Mouse (Mus musculus) liver, embryonic 14.5 days (tissue): ENCODE results near the gene Zscan18. TPM values are rescaled to one million over a fixed set of nuclear protein-coding genes. Genes with fewer than 3 reads are reported as not detected.

ENCODE experiments used
- ATAC-seq: fragments of 200-750 bp; cut with Nextera tagmentation; 2 replicates; pipeline ENCODE4 v1.8.0; 2017; ENCODE audit warnings: moderate number of reproducible peaks, mild to moderate bottlenecking, moderate library complexity; ENCODE audit not compliant: insufficient read depth
- DNase-seq, 3 experiments: peaks; one replicate each; pipeline ENCODE4 v3.0.0-alpha.2; 2012 to 2013; ENCODE audit warnings: low read depth in 3 of 3, low spot score in 3 of 3
- H3K27ac ChIP-seq: fragments of 300-500 bp; sonication (generic); 2 replicates; pipeline ENCODE4 v1.5.1; 2014; ENCODE audit warnings: moderate library complexity, mild to moderate bottlenecking, control low read depth, inconsistent platforms
- H3K27me3 ChIP-seq: fragments of 300-500 bp; sonication (generic); 2 replicates; pipeline ENCODE4 v1.6.1; 2014; ENCODE audit warnings: mild to moderate bottlenecking, low read length, moderate library complexity; ENCODE audit not compliant: control insufficient read depth, insufficient read depth
- H3K36me3 ChIP-seq: fragments of 300-500 bp; sonication (generic); replicated peaks from 2 replicates; pipeline ENCODE4 v1.6.1; 2014; ENCODE audit warnings: low read depth; ENCODE audit not compliant: control insufficient read depth, insufficient read depth
- H3K4me1 ChIP-seq, 2 experiments: fragments of 200-500 bp in 1 of 2; fragments of 300-500 bp in 1 of 2; sonication (generic) in 1 of 2; replicated peaks; 2 replicates each; pipeline ENCODE4 v1.6.1; 2012 to 2014; ENCODE audit warnings: antibody characterized with exemption in 1 of 2, inconsistent platforms in 1 of 2, low read length in 1 of 2; ENCODE audit not compliant: control insufficient read depth in 2 of 2, insufficient read depth in 2 of 2
- H3K4me2 ChIP-seq: fragments of 300-500 bp; sonication (generic); 2 replicates; pipeline ENCODE4 v1.6.1; 2014; ENCODE audit warnings: low read depth, mild to moderate bottlenecking, control low read depth, moderate library complexity
- H3K4me3 ChIP-seq, 2 experiments: fragments of 200-500 bp in 1 of 2; fragments of 300-500 bp in 1 of 2; sonication (generic) in 1 of 2; 2 replicates each; pipeline ENCODE4 v1.5.1; 2012 to 2014; ENCODE audit warnings: low read depth in 2 of 2, low read length in 2 of 2, mild to moderate bottlenecking in 2 of 2, control low read depth in 1 of 2, inconsistent platforms in 1 of 2, moderate library complexity in 1 of 2; ENCODE audit not compliant: insufficient read depth in 1 of 2
- H3K9ac ChIP-seq: fragments of 300-500 bp; sonication (generic); replicated peaks from 2 replicates; pipeline ENCODE4 v1.6.1; 2014; ENCODE audit warnings: mild to moderate bottlenecking, control low read depth, moderate library complexity
- H3K9me3 ChIP-seq: fragments of 300-500 bp; sonication (generic); 2 replicates; pipeline ENCODE4 v1.6.1; 2016; ENCODE audit warnings: low read length, mixed read lengths; ENCODE audit not compliant: control insufficient read depth
- CTCF ChIP-seq: IDR thresholded peaks from 2 replicates; pipeline ENCODE4 v1.5.1; 2016; ENCODE audit warnings: antibody characterized with exemption, low read depth, control low read depth
- EP300 ChIP-seq: IDR thresholded peaks from 2 replicates; pipeline ENCODE4 v1.6.1; 2016; ENCODE audit warnings: antibody characterized with exemption, low read depth
- WGBS: fragments of 180-500 bp; shearing (Covaris S2); extraction: QIAGEN DNeasy Blood & Tissue Kit; methylation state at CpG from one replicate; pipeline ENCODE4 v1.1.7; 2014; ENCODE audit not compliant: insufficient replicate concordance; 5-methylcytosine and 5-hydroxymethylcytosine counted together
- polyA plus RNA-seq, 2 experiments: library from polyadenylated mRNA; depleted of rRNA in 1 of 2; stranded (reverse) in 1 of 2; unstranded in 1 of 2; fragments of >200 nt; fragmentation: Nextera tagmentation in 1 of 2; extraction: Ambion mirVana in 1 of 2; gene quantifications; 2 replicates each; pipeline versions ENCODE4 v1.2.1 to v1.2.3; 2012 to 2014

Gene Zscan18
- polyA plus RNA-seq, 2 experiments = 0.37 to 0.39 TPM

DNA sequence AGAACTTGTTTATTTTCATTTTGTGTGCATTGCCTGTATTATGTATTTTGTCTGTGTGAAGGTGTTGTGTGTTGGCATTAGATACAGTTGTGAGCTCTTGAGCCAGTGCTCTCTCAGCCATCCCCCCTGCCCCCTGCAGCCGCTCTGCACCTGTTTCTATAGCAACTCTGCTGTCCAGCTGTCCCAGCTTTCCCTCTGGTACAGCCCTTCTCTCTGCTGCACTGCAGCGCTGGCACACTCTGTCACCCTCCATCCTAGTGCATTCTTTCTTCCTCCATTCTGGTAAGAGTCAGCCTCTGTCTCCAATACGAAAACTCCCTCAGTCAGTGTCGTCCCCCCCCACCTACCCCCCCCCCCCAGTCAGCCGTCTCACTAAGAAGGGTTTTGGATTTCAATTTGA, 15.4 kb downstream of the Zscan18 start:
- 35% methylated on average over 5 of the region's 5 CpGs for WGBS
- Histone ChIP-seq H3K4me2 (no peak overlapping the region), H3K9me3 (no peaks in the 10 kb centered on the region), H3K9ac (no peak overlapping the region), H3K4me1 (no peaks in the 10 kb centered on the region), H3K4me3 (no peak overlapping the region), H3K27me3 (no peaks in the 10 kb centered on the region), H3K27ac (no peak overlapping the region), H3K36me3 (no peaks in the 10 kb centered on the region)
- TF ChIP-seq CTCF (no peak), EP300 (no peak)
- no peak for ATAC-seq
- DNase-seq = no peak

- Histone ChIP-seq H3K27ac (no peak overlapping the region), H3K27me3 (no peaks in the 10 kb centered on the region), H3K4me3 (no peak overlapping the region), H3K4me1 (no peaks in the 10 kb centered on the region), H3K9ac (no peak overlapping the region), H3K9me3 (no peaks in the 10 kb centered on the region), H3K36me3 (no peaks in the 10 kb centered on the region), H3K4me2 (no peak overlapping the region)
- DNase-seq (no peak), ATAC-seq (no peak)
- 59% methylated on average over 6 of the region's 6 CpGs for WGBS
- no peak for TF ChIP-seq CTCF
- no peak for TF ChIP-seq EP300
Observed at GRCm38 (mm10) chr7:12787333-12787732, 16.1 kb downstream of the Zscan18 start.

DNA sequence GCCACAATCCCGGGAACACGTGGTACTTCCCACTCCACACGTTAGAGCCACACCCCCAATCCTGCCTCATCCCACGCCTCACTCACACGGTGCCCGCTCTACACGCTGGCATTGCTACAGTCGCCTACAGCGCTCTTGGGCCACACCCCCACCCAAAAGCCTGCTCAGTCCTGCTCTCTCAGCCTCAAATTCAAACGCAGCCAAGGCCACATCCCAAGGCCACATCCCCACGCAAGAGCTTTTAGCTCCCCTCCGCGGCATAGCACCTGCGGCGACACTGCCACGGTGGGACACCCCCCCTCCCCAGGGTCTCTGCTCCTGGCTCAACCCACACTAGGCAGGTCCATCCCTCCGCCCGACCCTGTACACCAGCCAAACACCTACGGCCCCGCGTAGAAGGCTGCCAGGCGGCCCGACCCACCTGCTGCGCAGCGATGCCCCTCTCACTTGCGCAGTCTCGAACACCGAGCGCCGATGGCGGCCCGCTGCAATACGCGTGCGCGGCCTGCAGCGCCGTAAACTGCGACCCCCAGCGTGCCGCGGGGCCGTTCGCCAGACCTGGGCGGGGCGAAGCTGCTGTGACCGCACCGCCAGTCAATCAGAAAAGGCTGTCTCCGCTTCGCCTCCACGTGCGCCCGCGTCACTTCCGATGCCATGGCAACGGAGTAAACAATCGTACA, 23.1 kb downstream of the Zscan18 start:
- no peaks in the 10 kb centered on the region for H3K9me3 ChIP-seq
- H3K4me1 ChIP-seq = 0 out of 4 replicates have a peak, but pooled peaks cover 0 to 4% of the 10 kb centered on the region in 2 experiments
- no peaks in the 10 kb centered on the region for H3K36me3 ChIP-seq
- H3K9ac ChIP-seq = peak overlapping the region; percentile 10
- ATAC-seq = peak; percentile 79
- H3K4me3 ChIP-seq = peak overlapping the region; percentile 41 to 45
- TF ChIP-seq EP300 = no peak
- TF ChIP-seq CTCF = no peak
- WGBS = 1% methylated on average over 57 of the region's 57 CpGs
- no peaks in the 10 kb centered on the region for H3K27me3 ChIP-seq
- no peak overlapping the region for H3K27ac ChIP-seq
- peak overlapping the region; percentile 64 for H3K4me2 ChIP-seq
- DNase-seq = peak in 2 of 3 experiments; percentile 33 to 45

GRCm38 (mm10) chr7:12779782-12780150, 23.7 kb downstream of the Zscan18 start:
- ATAC-seq (no peak), DNase-seq (no peak)
- WGBS = 22% methylated on average over 10 of the region's 10 CpGs
- no peak for TF ChIP-seq CTCF
- TF ChIP-seq EP300 = no peak
- peak overlapping the region; percentile 41 to 45; a peak in 2 of 4 replicates for H3K4me3 ChIP-seq
- no peak overlapping the region for H3K27ac ChIP-seq
- H3K36me3 ChIP-seq = no peaks in the 10 kb centered on the region
- H3K27me3 ChIP-seq = no peaks in the 10 kb centered on the region
- 0 out of 4 replicates have a peak, but pooled peaks cover 0 to 4% of the 10 kb centered on the region in 2 experiments for H3K4me1 ChIP-seq
- H3K9ac ChIP-seq = no peak overlapping the region
- H3K4me2 ChIP-seq = peak overlapping the region; percentile 64
- no peaks in the 10 kb centered on the region for H3K9me3 ChIP-seq

DNA sequence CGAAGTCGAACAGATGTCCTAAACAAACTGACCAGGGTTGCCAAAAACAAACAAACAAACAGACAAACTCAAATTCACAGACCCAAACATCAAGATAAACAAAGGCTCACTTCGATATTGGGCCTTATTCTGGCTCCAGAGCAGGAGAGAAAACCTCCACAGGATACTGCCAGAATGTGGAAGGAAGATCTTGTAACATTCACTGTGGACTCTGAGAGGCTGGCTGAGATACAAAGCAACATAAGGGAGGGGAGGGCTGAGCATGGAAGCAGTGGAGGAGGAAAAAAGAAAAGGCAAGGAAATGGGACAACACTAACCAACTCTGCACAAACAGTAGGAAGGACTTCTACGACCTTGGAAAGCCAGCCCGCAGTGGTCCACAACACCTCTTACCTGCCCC, 24.3 kb downstream of the Zscan18 start:
- H3K4me3 ChIP-seq = no peak overlapping the region
- no peak overlapping the region for H3K9ac ChIP-seq
- no peak for DNase-seq
- H3K27ac ChIP-seq = no peak overlapping the region
- ATAC-seq = no peak
- H3K4me1 ChIP-seq = 0 out of 4 replicates have a peak, but pooled peaks cover 0 to 4% of the 10 kb centered on the region in 2 experiments
- no peaks in the 10 kb centered on the region for H3K36me3 ChIP-seq
- TF ChIP-seq CTCF = no peak
- TF ChIP-seq EP300 = no peak
- 66% methylated on average over 5 of the region's 5 CpGs for WGBS
- no peaks in the 10 kb centered on the region for H3K9me3 ChIP-seq
- no peak overlapping the region for H3K4me2 ChIP-seq
- no peaks in the 10 kb centered on the region for H3K27me3 ChIP-seq
